Mouse (Mus musculus) heart, embryonic 12.5 days (tissue): ENCODE data around the gene Notch1. TPM values are rescaled to one million over a fixed set of nuclear protein-coding genes. Genes with fewer than 3 reads are reported as not detected.
A peak's percentile ranks its signal among the peaks of the same experiment; 100 is the strongest.

Experiments
- ATAC-seq: fragments of 200-750 bp; cut with Nextera tagmentation; 2 replicates; pipeline ENCODE4 v1.8.0; 2017; ENCODE audit warnings: moderate TSS enrichment, moderate library complexity; ENCODE audit not compliant: insufficient number of reproducible peaks, low FRiP score
- H3K27ac ChIP-seq: fragments of 300-500 bp; sonication (generic); 2 replicates; pipeline ENCODE4 v1.5.1; 2016; ENCODE audit warnings: mild to moderate bottlenecking, moderate library complexity; ENCODE audit not compliant: poor library complexity, severe bottlenecking
- H3K27me3 ChIP-seq: fragments of 300-500 bp; sonication (generic); replicated peaks from 2 replicates; pipeline ENCODE4 v1.6.1; 2016; ENCODE audit warnings: mild to moderate bottlenecking, moderate library complexity
- H3K36me3 ChIP-seq: fragments of 300-500 bp; sonication (generic); 2 replicates; pipeline ENCODE4 v1.6.1; 2016; ENCODE audit warnings: mild to moderate bottlenecking, moderate library complexity
- H3K4me1 ChIP-seq: fragments of 300-500 bp; sonication (generic); replicated peaks from 2 replicates; pipeline ENCODE4 v1.6.1; 2016; ENCODE audit warnings: mild to moderate bottlenecking
- H3K4me2 ChIP-seq: fragments of 300-500 bp; sonication (generic); 2 replicates; pipeline ENCODE4 v1.6.1; 2016; ENCODE audit warnings: mild to moderate bottlenecking, moderate library complexity
- H3K4me3 ChIP-seq: fragments of 300-500 bp; sonication (generic); 2 replicates; pipeline ENCODE4 v1.5.1; 2016; ENCODE audit warnings: mild to moderate bottlenecking
- H3K9ac ChIP-seq: fragments of 300-500 bp; sonication (generic); 2 replicates; pipeline ENCODE4 v1.6.1; 2016; ENCODE audit warnings: mild to moderate bottlenecking, moderate library complexity
- H3K9me3 ChIP-seq: fragments of 300-500 bp; sonication (generic); replicated peaks from 2 replicates; pipeline ENCODE4 v1.6.1; 2016; ENCODE audit warnings: mild to moderate bottlenecking, moderate library complexity
- WGBS: fragments of 180-500 bp; shearing (Covaris S2); methylation state at CpG from one replicate; pipeline ENCODE4 v1.1.7; 2016; 5-methylcytosine and 5-hydroxymethylcytosine counted together
- polyA plus RNA-seq: library from polyadenylated mRNA; unstranded; fragments of >200 nt; fragmentation: Nextera tagmentation; extraction: Ambion mirVana; gene quantifications from 2 replicates; pipeline ENCODE4 v1.2.1, GENCODE M21; 2016

Notch1 gene
- polyA plus RNA-seq, 1 experiment from 2014 or later, result 20.4 TPM

DNA sequence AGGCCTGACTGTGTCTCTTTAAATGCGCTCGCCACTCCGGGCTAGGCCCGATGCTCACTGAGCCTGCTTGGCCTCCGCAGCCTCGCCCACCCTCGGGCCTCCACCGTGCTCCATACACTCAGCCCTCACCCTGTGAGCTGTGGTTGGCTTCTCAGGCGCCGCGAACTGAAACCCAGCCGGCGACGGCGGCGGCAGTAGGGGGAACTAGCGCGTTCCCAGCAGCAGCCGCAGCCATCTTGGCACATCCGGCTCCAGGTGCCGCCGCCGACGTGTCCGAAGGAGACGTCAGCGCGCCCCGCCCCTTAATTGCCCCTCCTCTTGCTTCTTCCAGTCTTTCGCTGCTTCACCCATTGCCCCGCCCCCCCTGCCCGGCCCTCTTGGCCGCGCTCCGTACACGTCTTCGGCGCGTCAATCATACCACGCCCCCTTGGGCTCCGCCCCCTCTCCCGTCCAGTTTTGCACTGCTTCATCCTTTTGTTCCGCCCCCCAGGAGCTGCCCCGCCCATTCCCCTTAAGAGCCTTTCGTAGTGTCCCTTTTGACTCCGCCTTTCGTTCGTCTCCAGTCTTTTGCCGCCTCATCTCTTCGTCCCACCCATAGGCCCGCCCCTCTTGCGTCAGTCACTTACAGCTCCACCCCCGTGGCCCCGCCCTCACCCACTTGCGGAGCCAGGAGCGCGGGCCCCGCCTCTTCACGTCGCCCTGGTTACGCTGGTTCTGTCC lies 71.4 kb downstream of the Notch1 start, which contains the start of gene Sec16a:
TSS of gene Sec16a (minus strand) at position 271 of the 720 bp plus-strand sequence.
- H3K4me1 ChIP-seq, result peaks cover 34% of the 10 kb centered on the region
- H3K9ac ChIP-seq, result peak within 1 kb of the TSS; percentile 90
- WGBS, result under 1% methylated on average over 61 of the region's 61 CpGs
- no peaks in the 10 kb centered on the region for H3K9me3 ChIP-seq
- H3K27ac ChIP-seq, result peak within 1 kb of the TSS; percentile 93
- no peaks in the 10 kb centered on the region for H3K27me3 ChIP-seq
- ATAC-seq, result peak; percentile 95
- H3K36me3 ChIP-seq, result peaks cover 20% of the 10 kb centered on the region
- H3K4me2 ChIP-seq, result peak within 1 kb of the TSS; percentile 85
- peak within 1 kb of the TSS; percentile 97 for H3K4me3 ChIP-seq

- Histone ChIP-seq H3K9me3 (no peaks in the 10 kb centered on the region), H3K36me3 (peaks cover 28% of the 10 kb centered on the region), H3K4me3 (peak overlapping the region; percentile 97), H3K9ac (peak overlapping the region; percentile 90), H3K4me1 (peaks cover 29% of the 10 kb centered on the region), H3K27ac (peak overlapping the region; percentile 92), H3K4me2 (peak overlapping the region; percentile 85), H3K27me3 (no peaks in the 10 kb centered on the region)
- ATAC-seq, result no peak
- under 1% methylated on average over 15 of the region's 15 CpGs for WGBS
Measured at GRCm38 (mm10) chr2:26444368-26444767, 72.1 kb downstream of the Notch1 start.

DNA sequence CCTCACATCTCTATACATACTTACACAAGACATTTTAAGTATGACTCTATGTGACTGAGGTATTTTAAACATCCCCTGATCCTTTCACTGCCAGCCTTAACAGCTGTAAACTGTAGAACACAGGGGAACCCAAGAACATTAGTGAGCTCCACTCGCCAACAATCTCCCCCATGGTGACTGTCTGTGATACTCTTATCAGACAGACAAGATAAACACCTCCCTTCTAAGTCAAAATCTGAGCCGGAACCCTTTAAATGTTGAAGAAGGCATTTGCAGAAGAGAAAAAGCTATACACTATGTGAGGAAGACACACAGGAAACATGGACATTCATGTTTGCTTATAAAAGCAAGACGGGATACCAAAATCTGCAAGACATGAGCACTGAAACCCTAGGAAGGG lies 72.6 kb downstream of the Notch1 start:
- whole genome bisulfite sequencing, result 9% methylated on average over 3 of the region's 3 CpGs
- H3K9ac ChIP-seq, result peak overlapping the region; percentile 90
- H3K27me3 ChIP-seq, result no peaks in the 10 kb centered on the region
- H3K4me3 ChIP-seq, result peak overlapping the region; percentile 97
- ATAC-seq, result no peak
- peaks cover 32% of the 10 kb centered on the region for H3K36me3 ChIP-seq
- peak overlapping the region; percentile 85 for H3K4me2 ChIP-seq
- H3K4me1 ChIP-seq, result peaks cover 29% of the 10 kb centered on the region
- no peaks in the 10 kb centered on the region for H3K9me3 ChIP-seq
- no peak overlapping the region for H3K27ac ChIP-seq

GRCm38 (mm10) chr2:26442843-26443242 lies 73.6 kb downstream of the Notch1 start:
- Histone ChIP-seq H3K27ac (no peak overlapping the region), H3K36me3 (peaks cover 40% of the 10 kb centered on the region), H3K27me3 (no peaks in the 10 kb centered on the region), H3K9me3 (no peaks in the 10 kb centered on the region), H3K4me1 (peaks cover 33% of the 10 kb centered on the region), H3K4me2 (no peak overlapping the region), H3K9ac (no peak overlapping the region), H3K4me3 (no peak overlapping the region)
- 94% methylated on average over 1 of the region's 1 CpGs for WGBS
- no peak for ATAC-seq

- peaks cover 31% of the 10 kb centered on the region for H3K4me1 ChIP-seq
- H3K9ac ChIP-seq, result no peak overlapping the region
- no peak for ATAC-seq
- 78% methylated on average over 5 of the region's 5 CpGs for WGBS
- H3K27me3 ChIP-seq, result no peaks in the 10 kb centered on the region
- no peaks in the 10 kb centered on the region for H3K9me3 ChIP-seq
- H3K36me3 ChIP-seq, result peaks cover 49% of the 10 kb centered on the region
- no peak overlapping the region for H3K4me2 ChIP-seq
- no peak overlapping the region for H3K4me3 ChIP-seq
- no peak overlapping the region for H3K27ac ChIP-seq
Measured at GRCm38 (mm10) chr2:26441688-26442087, 74.8 kb downstream of the Notch1 start.

GRCm38 (mm10) chr2:26441261-26441660 lies 75.2 kb downstream of the Notch1 start:
- Histone ChIP-seq H3K27me3 (no peaks in the 10 kb centered on the region), H3K36me3 (peaks cover 50% of the 10 kb centered on the region), H3K9me3 (no peaks in the 10 kb centered on the region), H3K4me2 (no peak overlapping the region), H3K4me1 (peaks cover 28% of the 10 kb centered on the region), H3K27ac (no peak overlapping the region), H3K9ac (no peak overlapping the region), H3K4me3 (no peak overlapping the region)
- ATAC-seq, result no peak
- 97% methylated on average over 4 of the region's 4 CpGs for WGBS

DNA sequence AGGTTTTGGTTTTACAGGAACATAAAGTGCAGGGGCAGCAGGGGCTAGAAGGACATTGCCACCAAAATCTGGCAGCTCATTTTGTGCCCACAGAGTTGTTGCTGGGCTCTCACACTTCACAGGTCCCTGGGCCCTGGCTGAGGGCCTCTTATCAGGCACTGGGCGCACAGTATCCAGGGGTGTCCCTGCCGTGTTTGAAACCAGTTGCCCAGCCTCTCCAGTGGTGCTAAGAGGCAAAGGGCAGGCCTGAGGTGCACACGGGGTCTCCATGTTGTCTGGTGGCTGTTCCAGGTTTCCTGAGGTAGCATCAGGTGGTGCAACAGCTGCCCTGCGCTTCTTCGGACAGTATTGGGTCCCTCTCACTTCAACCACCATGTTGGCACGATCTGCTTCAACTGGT lies 76.8 kb downstream of the Notch1 start:
- Histone ChIP-seq H3K4me1 (peaks cover 28% of the 10 kb centered on the region), H3K4me2 (no peak overlapping the region), H3K27me3 (no peaks in the 10 kb centered on the region), H3K36me3 (peaks cover 65% of the 10 kb centered on the region), H3K9ac (no peak overlapping the region), H3K9me3 (no peaks in the 10 kb centered on the region), H3K4me3 (no peak overlapping the region), H3K27ac (no peak overlapping the region)
- WGBS, result 92% methylated on average over 6 of the region's 6 CpGs
- no peak for ATAC-seq

DNA sequence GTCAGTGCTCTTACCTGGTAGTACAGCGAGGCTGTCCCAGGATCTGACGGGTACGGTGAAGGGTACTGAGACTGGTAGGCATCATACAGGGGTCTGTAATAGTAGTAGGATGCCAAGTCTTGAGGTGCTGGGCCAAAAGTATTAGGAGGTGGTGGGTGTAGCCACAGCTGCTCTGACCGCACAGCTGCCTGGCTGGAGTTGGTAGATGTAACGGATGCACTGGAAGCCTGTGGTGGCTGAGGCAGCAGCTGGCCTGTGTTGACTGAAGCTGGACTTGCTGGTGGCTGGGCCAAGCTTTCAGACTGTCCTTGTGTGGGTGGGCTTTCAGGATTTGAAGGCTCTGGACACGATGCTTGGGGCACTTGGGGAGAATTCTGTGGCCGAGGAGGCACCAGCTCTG lies 78.1 kb downstream of the Notch1 start:
- ATAC-seq, result no peak
- no peak overlapping the region for H3K4me2 ChIP-seq
- peaks cover 21% of the 10 kb centered on the region; the same call in 1 of the 2 replicates for H3K4me1 ChIP-seq
- H3K27ac ChIP-seq, result no peak overlapping the region
- no peaks in the 10 kb centered on the region for H3K27me3 ChIP-seq
- no peak overlapping the region for H3K4me3 ChIP-seq
- no peaks in the 10 kb centered on the region for H3K9me3 ChIP-seq
- H3K9ac ChIP-seq, result no peak overlapping the region
- peaks cover 77% of the 10 kb centered on the region for H3K36me3 ChIP-seq
- WGBS, result 86% methylated on average over 7 of the region's 7 CpGs

DNA sequence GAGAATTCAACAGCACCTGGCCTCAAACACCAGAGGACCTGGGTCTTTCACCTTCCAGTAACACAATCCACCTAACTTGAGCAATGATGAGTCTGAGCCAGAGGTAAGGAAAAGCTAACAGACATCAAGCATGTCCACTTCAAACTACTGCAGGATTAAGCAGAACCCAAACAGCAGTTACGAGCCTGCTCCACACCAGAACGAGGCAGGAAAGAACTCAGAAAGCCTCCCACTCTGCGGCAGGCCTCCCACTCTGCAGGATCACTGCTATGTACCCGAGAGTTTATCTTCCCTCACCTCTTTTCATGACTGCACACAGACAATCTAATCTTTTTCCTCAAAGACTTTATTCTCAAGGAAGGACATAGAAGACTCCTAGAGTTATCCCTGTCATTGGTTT lies 79.2 kb downstream of the Notch1 start:
- peak overlapping the region; percentile 9; the same call in 1 of the 2 replicates for H3K4me2 ChIP-seq

GRCm38 (mm10) chr2:26434791-26435572 lies 81.5 kb downstream of the Notch1 start:
- Histone ChIP-seq H3K27me3 (no peaks in the 10 kb centered on the region), H3K9me3 (no peaks in the 10 kb centered on the region), H3K4me2 (no peak overlapping the region), H3K4me1 (peaks cover 16% of the 10 kb centered on the region; the same call in 1 of the 2 replicates), H3K36me3 (peaks cover 89% of the 10 kb centered on the region), H3K9ac (no peak overlapping the region), H3K27ac (no peak overlapping the region), H3K4me3 (no peak overlapping the region)
- no peak for ATAC-seq
- 87% methylated on average over 7 of the region's 7 CpGs for WGBS

More for the DNA sequence above, 79.2 kb downstream of the Notch1 start:
- Histone ChIP-seq H3K4me1 (peaks cover 16% of the 10 kb centered on the region; the same call in 1 of the 2 replicates), H3K4me3 (no peak overlapping the region), H3K27me3 (no peaks in the 10 kb centered on the region), H3K27ac (no peak overlapping the region), H3K9ac (no peak overlapping the region), H3K9me3 (no peaks in the 10 kb centered on the region), H3K36me3 (peaks cover 88% of the 10 kb centered on the region)
- ATAC-seq, result no peak
- WGBS, result 55% methylated on average over 4 of the region's 4 CpGs

GRCm38 (mm10) chr2:26429851-26430250 lies 86.6 kb downstream of the Notch1 start:
- Histone ChIP-seq H3K9me3 (no peaks in the 10 kb centered on the region), H3K27me3 (no peaks in the 10 kb centered on the region), H3K27ac (no peak overlapping the region), H3K36me3 (peaks cover 96% of the 10 kb centered on the region), H3K4me3 (no peak overlapping the region), H3K9ac (no peak overlapping the region), H3K4me1 (no peaks in the 10 kb centered on the region), H3K4me2 (no peak overlapping the region)
- no peak for ATAC-seq
- 92% methylated on average over 5 of the region's 5 CpGs for WGBS
